Mouse (Mus musculus): ENCODE data around the gene Dynlt1f. TPM values are rescaled to one million over a fixed set of nuclear protein-coding genes. Genes with fewer than 3 reads are reported as not detected.
"Not testable (repeated sequence)": the region's sequence is repeated elsewhere in the genome, so short reads cannot be mapped to it uniquely, and the experiment has no call there.

Dynlt1f gene
- total and polyA plus RNA-seq, 3 experiments, result 4.2 to 98.6 (median 44.3) TPM

GRCm38 (mm10) chr17:6621976-6622375 is 33.7 kb downstream of the Dynlt1f start:
- H3K9me3 ChIP-seq (replicated peaks); H3K4me3 ChIP-seq (ENCODE audit: low read depth, low read length); DNase-seq (ENCODE audit: low spot score); H3K36me3 ChIP-seq (replicated peaks); ATAC-seq (ENCODE audit: extremely low read depth, insufficient number of reproducible peaks, low FRiP score, poor library complexity, severe bottlenecking); H3K27me3 ChIP-seq (ENCODE audit: insufficient read depth, low read length); H3K4me1 ChIP-seq (ENCODE audit: insufficient read depth, low read depth, low read length): not testable (repeated sequence)

- H3K4me1 ChIP-seq (ENCODE audit: insufficient read depth, low read depth, low read length); H3K9me3 ChIP-seq (replicated peaks); ATAC-seq (ENCODE audit: extremely low read depth, insufficient number of reproducible peaks, low FRiP score, poor library complexity, severe bottlenecking); H3K36me3 ChIP-seq (replicated peaks); H3K4me3 ChIP-seq (ENCODE audit: low read depth, low read length); H3K27me3 ChIP-seq (ENCODE audit: insufficient read depth, low read length); DNase-seq (ENCODE audit: low spot score): not testable (repeated sequence)
These were observed 34.8 kb downstream of the Dynlt1f start for GRCm38 (mm10) chr17:6620730-6621451.

GRCm38 (mm10) chr17:6620035-6620434 is 35.7 kb downstream of the Dynlt1f start:
- not testable (repeated sequence) for H3K4me3 ChIP-seq (ENCODE audit: low read depth, low read length); DNase-seq (ENCODE audit: low spot score); ATAC-seq (ENCODE audit: extremely low read depth, insufficient number of reproducible peaks, low FRiP score, poor library complexity, severe bottlenecking); H3K27me3 ChIP-seq (ENCODE audit: insufficient read depth, low read length); H3K4me1 ChIP-seq (ENCODE audit: insufficient read depth, low read depth, low read length); H3K9me3 ChIP-seq (replicated peaks); H3K36me3 ChIP-seq (replicated peaks)

- H3K4me3 ChIP-seq (ENCODE audit: low read depth, low read length); DNase-seq (ENCODE audit: low spot score); H3K36me3 ChIP-seq (replicated peaks); H3K9me3 ChIP-seq (replicated peaks); ATAC-seq (ENCODE audit: extremely low read depth, insufficient number of reproducible peaks, low FRiP score, poor library complexity, severe bottlenecking); H3K27me3 ChIP-seq (ENCODE audit: insufficient read depth, low read length); H3K4me1 ChIP-seq (ENCODE audit: insufficient read depth, low read depth, low read length): not testable (repeated sequence)
These were observed 36.4 kb downstream of the Dynlt1f start for GRCm38 (mm10) chr17:6619271-6619670.

- not testable (repeated sequence) for H3K27me3 ChIP-seq (ENCODE audit: insufficient read depth, low read length); H3K9me3 ChIP-seq (replicated peaks); DNase-seq (ENCODE audit: low spot score); H3K4me1 ChIP-seq (ENCODE audit: insufficient read depth, low read depth, low read length); ATAC-seq (ENCODE audit: extremely low read depth, insufficient number of reproducible peaks, low FRiP score, poor library complexity, severe bottlenecking); H3K36me3 ChIP-seq (replicated peaks); H3K4me3 ChIP-seq (ENCODE audit: low read depth, low read length)
These were observed 37.9 kb downstream of the Dynlt1f start for GRCm38 (mm10) chr17:6617689-6618400.

GRCm38 (mm10) chr17:6616731-6617130 is 39.0 kb downstream of the Dynlt1f start:
- DNase-seq (ENCODE audit: low spot score); H3K9me3 ChIP-seq (replicated peaks); H3K27me3 ChIP-seq (ENCODE audit: insufficient read depth, low read length); ATAC-seq (ENCODE audit: extremely low read depth, insufficient number of reproducible peaks, low FRiP score, poor library complexity, severe bottlenecking); H3K36me3 ChIP-seq (replicated peaks); H3K4me1 ChIP-seq (ENCODE audit: insufficient read depth, low read depth, low read length); H3K4me3 ChIP-seq (ENCODE audit: low read depth, low read length): not testable (repeated sequence)

GRCm38 (mm10) chr17:6614316-6614715 is 41.4 kb downstream of the Dynlt1f start:
- DNase-seq (ENCODE audit: low spot score); H3K4me3 ChIP-seq (ENCODE audit: low read depth, low read length); H3K4me1 ChIP-seq (ENCODE audit: insufficient read depth, low read depth, low read length); H3K9me3 ChIP-seq (replicated peaks); H3K27me3 ChIP-seq (ENCODE audit: insufficient read depth, low read length); H3K36me3 ChIP-seq (replicated peaks); ATAC-seq (ENCODE audit: extremely low read depth, insufficient number of reproducible peaks, low FRiP score, poor library complexity, severe bottlenecking): not testable (repeated sequence)

- not testable (repeated sequence) for H3K27me3 ChIP-seq (ENCODE audit: insufficient read depth, low read length); H3K4me1 ChIP-seq (ENCODE audit: insufficient read depth, low read depth, low read length); ATAC-seq (ENCODE audit: extremely low read depth, insufficient number of reproducible peaks, low FRiP score, poor library complexity, severe bottlenecking)
These were observed 42.2 kb downstream of the Dynlt1f start for GRCm38 (mm10) chr17:6613524-6613923.

GRCm38 (mm10) chr17:6605347-6605746 is 50.4 kb downstream of the Dynlt1f start:
- DNase-seq (ENCODE audit: low spot score); H3K4me1 ChIP-seq (ENCODE audit: insufficient read depth, low read depth, low read length); H3K9me3 ChIP-seq (replicated peaks); H3K4me3 ChIP-seq (ENCODE audit: low read depth, low read length); H3K36me3 ChIP-seq (replicated peaks); H3K27me3 ChIP-seq (ENCODE audit: insufficient read depth, low read length); ATAC-seq (ENCODE audit: extremely low read depth, insufficient number of reproducible peaks, low FRiP score, poor library complexity, severe bottlenecking): not testable (repeated sequence)

More at GRCm38 (mm10) chr17:6613524-6613923, 42.2 kb downstream of the Dynlt1f start:
- not testable (repeated sequence) for H3K9me3 ChIP-seq (replicated peaks); H3K4me3 ChIP-seq (ENCODE audit: low read depth, low read length); H3K36me3 ChIP-seq (replicated peaks); DNase-seq (ENCODE audit: low spot score)

GRCm38 (mm10) chr17:6602205-6602604 is 53.5 kb downstream of the Dynlt1f start:
- not testable (repeated sequence) for H3K4me3 ChIP-seq (ENCODE audit: low read depth, low read length); H3K27me3 ChIP-seq (ENCODE audit: insufficient read depth, low read length); H3K4me1 ChIP-seq (ENCODE audit: insufficient read depth, low read depth, low read length); H3K36me3 ChIP-seq (replicated peaks); DNase-seq (ENCODE audit: low spot score); H3K9me3 ChIP-seq (replicated peaks)
- peak; percentile 6; the same call in 1 of the 2 replicates for ATAC-seq (ENCODE audit: extremely low read depth, insufficient number of reproducible peaks, low FRiP score, poor library complexity, severe bottlenecking)

- DNase-seq (ENCODE audit: low spot score) (peak; percentile 13), ATAC-seq (ENCODE audit: extremely low read depth, insufficient number of reproducible peaks, low FRiP score, poor library complexity, severe bottlenecking) (peak; percentile 98)
- not testable (repeated sequence) for H3K4me1 ChIP-seq (ENCODE audit: insufficient read depth, low read depth, low read length); H3K36me3 ChIP-seq (replicated peaks); H3K27me3 ChIP-seq (ENCODE audit: insufficient read depth, low read length); H3K9me3 ChIP-seq (replicated peaks)
- peak within 1 kb of the TSS; percentile 62; the same call in 1 of the 2 replicates for H3K4me3 ChIP-seq (ENCODE audit: low read depth, low read length)
These were observed 54.3 kb downstream of the Dynlt1f start, which contains the start of gene Dynlt1c for GRCm38 (mm10) chr17:6601204-6601911. Gene Dynlt1c (plus strand): TSS chr17:6601671.

Data from G1E (cell line).